Comparison of ENCODE assay signal across 20 mouse cellular contexts in genomic region chr8:95653351-95653750, GRCm38 (mm10). TPM values are rescaled to one million over a fixed set of nuclear protein-coding genes. Genes with fewer than 3 reads are reported as not detected.
DNase-seq lines count a peak whose midpoint lies in the region; TF ChIP-seq lines count a peak whose summit lies in the region.
"Had no signal": no experiment of that assay in that cellular context is flagged by ENCODE, and none has a peak within 500 bp of the region (broad histone marks: within the 10 kb centered on the region; RNA-seq: fewer than 3 reads in every experiment).

No protein-coding gene starts in this region.

- H3K4me1 ChIP-seq in olfactory bulb, adult 2 months (ENCODE audit: control insufficient read depth, insufficient read depth, low read length), result peaks cover 29% of the 10 kb centered on the region
- H3K4me1 ChIP-seq: embryonic facial prominence, embryonic 12.5 days had no signal

- peak; percentile 62 for DNase-seq in lung, postnatal 10 days
- no peak for DNase-seq in lung, adult 18-20 months
- DNase-seq in thymus, postnatal 0 days (ENCODE audit: low spot score), result peak; percentile 20
- no peak for DNase-seq in thymus, postnatal 10 days (ENCODE audit: low spot score in 2 of 2)
- DNase-seq in right cerebral cortex, adult 2 months (ENCODE audit: low spot score in 2 of 2), result no peak
- DNase-seq: adrenal gland, adult 8-10 months; adrenal gland, postnatal 14 days; adrenal gland, postnatal 36 days; B cell, adult 2 months; cerebellum, adult 11-12 months; cerebellum, adult 2 months; cerebellum, adult 9-10 months; cerebellum, postnatal 10 days; cerebellum, postnatal 25 days had no signal

- TF ChIP-seq CTCF in olfactory bulb, adult 2 months (IDR thresholded peaks at IDR 0.05; ENCODE audit: insufficient read depth, low read depth, low read length), result no peak

- H3K4me3 ChIP-seq in olfactory bulb, adult 2 months (ENCODE audit: insufficient read depth, low read depth, low read length), result no peak overlapping the region
- H3K4me3 ChIP-seq: embryonic facial prominence, embryonic 10.5 days; embryonic facial prominence, embryonic 12.5 days; forebrain, embryonic 13.5 days; forebrain, embryonic 15.5 days had no signal

- H3K27ac ChIP-seq in olfactory bulb, adult 2 months (ENCODE audit: insufficient read depth, low read depth, low read length), result peak overlapping the region; percentile 29; the same call in 1 of the 2 replicates
- H3K27ac ChIP-seq: embryonic facial prominence, embryonic 10.5 days; embryonic facial prominence, embryonic 12.5 days; forebrain, embryonic 13.5 days; forebrain, embryonic 15.5 days had no signal

- 73% methylated on average over 5 of the region's 5 CpGs for WGBS in olfactory bulb, adult 2 months

- TF ChIP-seq POLR2A in olfactory bulb, adult 2 months (IDR thresholded peaks at IDR 0.05; ENCODE audit: insufficient read depth, low read depth, low read length), result no peak

RNA-seq across cellular contexts. Expression of gene Gins3, which starts 20.1 kb away (rescaled TPM):
- polyA plus RNA-seq in thymus, postnatal 0 days (2015; fragmentation: Nextera tagmentation; extraction: Ambion mirVana), result 19.5 and 21.7 TPM in 2 replicates
- not detected in 2 replicates for polyA plus RNA-seq in olfactory bulb, adult 2 months (2012; ENCODE audit: insufficient read depth, insufficient read length, low replicate concordance, missing spikeins)

RNA-seq across cellular contexts. Expression of gene Ndrg4, which starts 23.4 kb away (rescaled TPM):
- 3.2 and 4.1 TPM in 2 replicates for polyA plus RNA-seq in thymus, postnatal 0 days (2015; fragmentation: Nextera tagmentation; extraction: Ambion mirVana)
- 472 and 1,489 TPM in 2 replicates for polyA plus RNA-seq in olfactory bulb, adult 2 months (2012; ENCODE audit: insufficient read depth, insufficient read length, low replicate concordance, missing spikeins)
- polyA plus RNA-seq: G1E had no signal

Comparison
In these comparisons a context has a peak if more than half of its experiments do, and no peak if none do; other contexts are left out.
1. DNase-seq: peak in lung, postnatal 10 days (single experiment) and thymus, postnatal 0 days (single experiment); none in lung, adult 18-20 months (0 of 2), thymus, postnatal 10 days (0 of 2) and right cerebral cortex, adult 2 months (0 of 2).
2. RNA of gene Ndrg4, which starts 23.4 kb away (polyA plus RNA-seq): 472 to 1,489 TPM in olfactory bulb, adult 2 months; 3.2 to 4.1 TPM in thymus, postnatal 0 days; every median in the first group is over 10 times any median in the second.